Mouse (Mus musculus) midbrain, embryonic 11.5 days (tissue): ENCODE data around the gene Zfp966. TPM values are rescaled to one million over a fixed set of nuclear protein-coding genes. Genes with fewer than 3 reads are reported as not detected.
"Not testable (repeated sequence)": the region's sequence is repeated elsewhere in the genome, so short reads cannot be mapped to it uniquely, and the experiment has no call there.

Source experiments
- ATAC-seq: fragments of 200-750 bp; cut with Nextera tagmentation; 2 replicates; pipeline ENCODE4 v1.8.0; 2017; ENCODE audit warnings: moderate TSS enrichment, moderate library complexity; ENCODE audit not compliant: low FRiP score
- DNase-seq: peaks from one replicate; pipeline ENCODE4 v3.0.0; 2015; ENCODE audit warnings: low spot score; ENCODE audit errors: missing footprints
- H3K27ac ChIP-seq: fragments of 300-500 bp; sonication (generic); 2 replicates; pipeline ENCODE4 v1.5.1; 2014; ENCODE audit warnings: low read depth, low read length
- H3K27me3 ChIP-seq: fragments of 300-500 bp; sonication (generic); 2 replicates; pipeline ENCODE4 v1.6.1; 2014; ENCODE audit warnings: mild to moderate bottlenecking, low read length, moderate library complexity, mixed read lengths; ENCODE audit not compliant: control insufficient read depth, insufficient read depth
- H3K36me3 ChIP-seq: fragments of 300-500 bp; sonication (generic); 2 replicates; pipeline ENCODE4 v1.6.1; 2014; ENCODE audit warnings: mild to moderate bottlenecking, low read length, moderate library complexity, mixed read lengths; ENCODE audit not compliant: control insufficient read depth, insufficient read depth
- H3K4me1 ChIP-seq: fragments of 300-500 bp; sonication (generic); 2 replicates; pipeline ENCODE4 v1.6.1; 2014; ENCODE audit warnings: low read length; ENCODE audit not compliant: control insufficient read depth, insufficient read depth
- H3K4me2 ChIP-seq: fragments of 300-500 bp; sonication (generic); 2 replicates; pipeline ENCODE4 v1.6.1; 2014; ENCODE audit warnings: mild to moderate bottlenecking, moderate library complexity
- H3K4me3 ChIP-seq: fragments of 300-500 bp; sonication (generic); 2 replicates; pipeline ENCODE4 v1.5.1; 2014; ENCODE audit warnings: low read depth, low read length
- H3K9ac ChIP-seq: fragments of 300-500 bp; sonication (generic); 2 replicates; pipeline ENCODE4 v1.6.1; 2014; ENCODE audit warnings: low read length
- H3K9me3 ChIP-seq: fragments of 300-500 bp; sonication (generic); 2 replicates; pipeline ENCODE4 v1.6.1; 2016; ENCODE audit warnings: low read length; ENCODE audit not compliant: control insufficient read depth
- WGBS: fragments of 180-500 bp; shearing (Covaris S2); extraction: QIAGEN DNeasy Blood & Tissue Kit; methylation state at CpG from one replicate; pipeline ENCODE4 v1.1.7; 2014; 5-methylcytosine and 5-hydroxymethylcytosine counted together
- polyA plus RNA-seq: library from polyadenylated mRNA; unstranded; fragments of >200 nt; fragmentation: Nextera tagmentation; extraction: Ambion mirVana; gene quantifications from 2 replicates; pipeline ENCODE4 v1.2.1, GENCODE M21; 2014

Zfp966 gene
- polyA plus RNA-seq = 3.8 and 5.4 TPM in 2 replicates

- not testable (repeated sequence) for H3K36me3 ChIP-seq, H3K9ac ChIP-seq, H3K27ac ChIP-seq, H3K9me3 ChIP-seq, H3K4me2 ChIP-seq, H3K4me1 ChIP-seq, ATAC-seq, H3K4me3 ChIP-seq, DNase-seq, H3K27me3 ChIP-seq
- WGBS = no CpG with 5 or more reads among the region's 6 CpGs
Measured at GRCm38 (mm10) chr2:175931000-175931399, at the start of gene Zfp966. Gene Zfp966, minus strand, starts transcription at chr2:175931100.

DNA sequence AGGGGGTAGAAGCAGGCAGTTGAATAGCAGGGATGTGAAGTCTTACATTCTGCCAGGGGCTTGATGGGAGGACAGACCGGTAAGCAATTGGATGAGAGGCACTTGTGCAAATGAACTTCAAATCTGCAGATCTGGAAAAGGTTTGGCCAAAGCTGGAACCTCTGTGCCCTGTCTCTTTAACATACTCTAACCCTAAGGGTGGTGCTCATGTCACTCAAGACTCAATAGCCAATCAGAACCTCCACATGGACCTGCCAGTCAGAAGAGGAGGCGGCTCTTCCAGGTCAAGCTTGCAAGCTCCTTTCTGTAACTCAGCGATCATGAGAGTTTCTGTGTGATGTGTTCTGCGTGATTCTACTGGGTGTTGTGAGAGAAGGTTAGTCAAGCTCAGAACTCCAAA is 34.1 kb upstream of the Zfp966 start, which contains the start of gene Gm2026:
Gene Gm2026, plus strand, starts transcription at position 301 of the 400 bp plus-strand sequence.
- not testable (repeated sequence) for DNase-seq, H3K36me3 ChIP-seq, H3K27me3 ChIP-seq, H3K27ac ChIP-seq, H3K4me1 ChIP-seq, H3K9me3 ChIP-seq, H3K4me2 ChIP-seq, H3K4me3 ChIP-seq, ATAC-seq, H3K9ac ChIP-seq
- WGBS = no CpG with 5 or more reads among the region's 4 CpGs

GRCm38 (mm10) chr2:175869024-175869423 is 61.9 kb downstream of the Zfp966 start, which contains the start of gene Gm6710:
Gene Gm6710, plus strand, starts transcription at chr2:175869219.
- not testable (repeated sequence) for ATAC-seq, DNase-seq, H3K27ac ChIP-seq, H3K4me1 ChIP-seq, H3K9me3 ChIP-seq, H3K36me3 ChIP-seq, H3K4me2 ChIP-seq, H3K9ac ChIP-seq, H3K4me3 ChIP-seq, H3K27me3 ChIP-seq
- WGBS = no CpG with 5 or more reads among the region's 7 CpGs

Other genes starting within 250 kb of the Zfp966 start
- 10.5 and 10.8 TPM in 2 replicates for gene Zfp969, start 227.5 kb downstream of the Zfp966 start, polyA plus RNA-seq
- gene Gm2007, start 189.6 kb downstream of the Zfp966 start, polyA plus RNA-seq = not detected in 2 replicates
- gene Gm14288, start 130.0 kb downstream of the Zfp966 start, polyA plus RNA-seq = 3.6 TPM in 1 of 2 replicates, not detected in the other
- 29.2 and 31.9 TPM in 2 replicates for gene Gm6710, start 61.9 kb downstream of the Zfp966 start, polyA plus RNA-seq
- gene Gm2026, start 34.2 kb upstream of the Zfp966 start, polyA plus RNA-seq = 37.8 and 39.8 TPM in 2 replicates
- gene Gm2004, start 218.7 kb upstream of the Zfp966 start, polyA plus RNA-seq = 1.0 and 1.5 TPM in 2 replicates